Comparison of ENCODE assay signal across 25 mouse cellular contexts in the genomic region with DNA sequence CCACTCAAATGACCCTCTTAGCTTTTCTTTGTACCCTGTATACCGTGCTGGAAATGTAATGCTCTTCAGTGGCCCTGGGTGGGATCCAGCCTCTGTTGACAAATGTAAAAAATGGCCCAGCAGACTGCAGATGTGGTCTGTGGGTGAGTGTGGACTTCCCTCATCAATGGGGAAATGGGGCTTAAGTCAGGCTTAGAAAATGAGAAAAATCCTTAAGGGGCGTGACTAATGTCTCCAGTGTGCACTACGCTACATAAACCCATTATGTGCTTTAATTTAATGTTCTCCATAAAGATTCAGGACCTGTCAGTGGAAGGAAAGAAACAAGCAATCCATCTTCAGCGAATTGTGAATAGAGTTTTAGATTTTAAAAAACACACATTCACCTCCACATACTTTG.
"Had no signal": no experiment of that assay in that cellular context is flagged by ENCODE, and none has a peak within 500 bp of the region (broad histone marks: within the 10 kb centered on the region; RNA-seq: fewer than 3 reads in every experiment).

No protein-coding gene starts in this region.

- DNase-seq: forebrain, postnatal 0 days; gastrocnemius, postnatal 14 days; gastrocnemius, postnatal 36 days; heart, adult 18-20 months; heart, postnatal 14 days; heart, postnatal 36 days; kidney, adult 11 months; kidney, adult 2 months; kidney, adult 9 months; kidney, postnatal 14 days; kidney, postnatal 36 days; layer of hippocampus, adult 9-11 months; layer of hippocampus, postnatal 36 days; left cerebral cortex, postnatal 4 days had no signal

- H3K27ac ChIP-seq: heart, embryonic 10.5 days; heart, embryonic 13.5 days; heart, embryonic 15.5 days; hindbrain, embryonic 13.5 days; hindbrain, embryonic 15.5 days; hindbrain, postnatal 0 days; kidney, embryonic 15.5 days; kidney, postnatal 0 days; limb, embryonic 13.5 days; limb, embryonic 15.5 days had no signal

- H3K27me3 ChIP-seq: heart, embryonic 13.5 days; hindbrain, embryonic 13.5 days; hindbrain, embryonic 15.5 days had no signal

- H3K36me3 ChIP-seq: heart, embryonic 10.5 days; heart, embryonic 13.5 days; heart, embryonic 15.5 days; hindbrain, embryonic 13.5 days; hindbrain, embryonic 15.5 days; kidney, embryonic 15.5 days; limb, embryonic 13.5 days; limb, embryonic 15.5 days had no signal

- H3K4me2 ChIP-seq: heart, embryonic 13.5 days; heart, embryonic 15.5 days; hindbrain, embryonic 13.5 days; hindbrain, embryonic 15.5 days; kidney, embryonic 15.5 days; limb, embryonic 13.5 days; limb, embryonic 15.5 days had no signal

- H3K9me3 ChIP-seq: heart, embryonic 10.5 days; heart, embryonic 13.5 days; heart, embryonic 15.5 days; hindbrain, embryonic 13.5 days; hindbrain, embryonic 15.5 days; kidney, embryonic 15.5 days; limb, embryonic 13.5 days; limb, embryonic 15.5 days had no signal

- H3K4me3 ChIP-seq: heart, embryonic 10.5 days; heart, embryonic 13.5 days; heart, embryonic 15.5 days; hindbrain, embryonic 13.5 days; hindbrain, embryonic 15.5 days; kidney, embryonic 15.5 days; limb, embryonic 13.5 days; limb, embryonic 15.5 days had no signal

- H3K9ac ChIP-seq: forebrain, postnatal 0 days; heart, embryonic 13.5 days; heart, embryonic 15.5 days; hindbrain, embryonic 13.5 days; hindbrain, embryonic 15.5 days; kidney, embryonic 15.5 days; limb, embryonic 13.5 days; limb, embryonic 15.5 days had no signal

- ATAC-seq: forebrain, postnatal 0 days; hindbrain, postnatal 0 days; intestine, embryonic 16.5 days had no signal
